Mouse (Mus musculus): ENCODE measurements around the gene Vldlr. TPM values are rescaled to one million over a fixed set of nuclear protein-coding genes. Genes with fewer than 3 reads are reported as not detected.

The Vldlr gene
- polyA plus RNA-seq, 1 experiment from 2014 or later, result 15.8 TPM

Other genes with a start within 250 kb of the Vldlr start
- gene Kcnv2, start 106.1 kb downstream of the Vldlr start, polyA plus RNA-seq (2015; fragmentation: Nextera tagmentation; extraction: Ambion mirVana), result not detected in 2 replicates
- 64.0 and 65.7 TPM in 2 replicates for gene Pum3, start 213.3 kb downstream of the Vldlr start, polyA plus RNA-seq (2015; fragmentation: Nextera tagmentation; extraction: Ambion mirVana)

Data from embryonic facial prominence, embryonic 15.5 days (tissue).